Mouse (Mus musculus): Measurements from ENCODE around the gene Pars2.
A peak's percentile ranks its signal among the peaks of the same experiment; 100 is the strongest.

Gene Pars2

GRCm38 (mm10) chr4:106650833-106651527 lies at the start of gene Pars2:
Pars2 (plus strand) TSS chr4:106651069.
- DNase-seq (ENCODE audit: low spot score) = peak; percentile 97

- DNase-seq (ENCODE audit: low spot score) = no peak
Measured at GRCm38 (mm10) chr4:106606639-106607554, 44.0 kb upstream of the Pars2 start.

GRCm38 (mm10) chr4:106607905-106608304 lies 43.0 kb upstream of the Pars2 start:
- no peak for DNase-seq (ENCODE audit: low spot score)

- DNase-seq (ENCODE audit: low spot score) = no peak
Measured at GRCm38 (mm10) chr4:106613105-106613504, 37.8 kb upstream of the Pars2 start.

GRCm38 (mm10) chr4:106613560-106613959 lies 37.3 kb upstream of the Pars2 start:
- no peak for DNase-seq (ENCODE audit: low spot score)

GRCm38 (mm10) chr4:106614180-106614797 lies 36.6 kb upstream of the Pars2 start:
- DNase-seq (ENCODE audit: low spot score) = peak; percentile 64

GRCm38 (mm10) chr4:106614881-106615280 lies 36.0 kb upstream of the Pars2 start:
- DNase-seq (ENCODE audit: low spot score) = no peak

GRCm38 (mm10) chr4:106615637-106616036 lies 35.2 kb upstream of the Pars2 start:
- DNase-seq (ENCODE audit: low spot score) = no peak

GRCm38 (mm10) chr4:106617056-106617455 lies 33.8 kb upstream of the Pars2 start, which contains the start of gene Lexm:
Lexm (minus strand) TSS chr4:106617241.
- no peak for DNase-seq (ENCODE audit: low spot score)

- no peak for DNase-seq (ENCODE audit: low spot score)
Measured at GRCm38 (mm10) chr4:106618898-106619297, 32.0 kb upstream of the Pars2 start.

- DNase-seq (ENCODE audit: low spot score) = no peak
Measured at GRCm38 (mm10) chr4:106621428-106621827, 29.4 kb upstream of the Pars2 start.

- DNase-seq (ENCODE audit: low spot score) = peak; percentile 78
Measured at GRCm38 (mm10) chr4:106622030-106622493, 28.8 kb upstream of the Pars2 start, which contains the start of gene Ttc22. Ttc22 (plus strand) TSS chr4:106622432.

GRCm38 (mm10) chr4:106622712-106623111 lies 28.2 kb upstream of the Pars2 start:
- no peak for DNase-seq (ENCODE audit: low spot score)

GRCm38 (mm10) chr4:106624271-106624670 lies 26.6 kb upstream of the Pars2 start:
- DNase-seq (ENCODE audit: low spot score) = no peak

- DNase-seq (ENCODE audit: low spot score) = no peak
Measured at GRCm38 (mm10) chr4:106627809-106628208, 23.1 kb upstream of the Pars2 start.

- DNase-seq (ENCODE audit: low spot score) = peak; percentile 42
Measured at GRCm38 (mm10) chr4:106628650-106629360, 22.1 kb upstream of the Pars2 start.

- DNase-seq (ENCODE audit: low spot score) = peak; percentile 12
Measured at GRCm38 (mm10) chr4:106629374-106629773, 21.5 kb upstream of the Pars2 start.

- peak; percentile 71 for DNase-seq (ENCODE audit: low spot score)
Measured at GRCm38 (mm10) chr4:106630333-106631220, 20.3 kb upstream of the Pars2 start.

GRCm38 (mm10) chr4:106632313-106632712 lies 18.6 kb upstream of the Pars2 start:
- DNase-seq (ENCODE audit: low spot score) = no peak

GRCm38 (mm10) chr4:106633281-106634085 lies 17.4 kb upstream of the Pars2 start:
- peak; percentile 12 for DNase-seq (ENCODE audit: low spot score)

All from urinary bladder, postnatal 14 days (tissue).